22 mouse cellular contexts compared by ENCODE assay signal in the genomic region with DNA sequence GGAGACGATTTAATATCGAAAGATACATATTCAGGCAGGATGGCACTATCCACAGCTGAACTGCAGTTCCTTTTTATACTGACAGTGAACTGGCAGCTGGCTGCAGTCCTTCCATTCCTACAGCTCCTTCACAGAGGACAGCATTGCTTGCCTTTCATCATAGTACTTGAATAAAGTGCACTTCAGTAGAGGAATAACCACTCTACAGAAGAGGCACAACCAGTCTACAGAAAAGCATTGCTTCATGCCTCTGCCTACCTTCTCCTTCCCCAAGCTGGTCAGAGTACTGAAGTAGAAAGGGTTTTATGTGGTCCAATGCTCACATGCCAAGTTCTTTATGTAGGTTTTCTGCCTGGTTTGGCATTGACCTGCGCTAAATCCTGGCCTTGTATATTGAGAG.
DNase-seq lines count a peak whose midpoint lies in the region; ATAC-seq and TF ChIP-seq lines count a peak whose summit lies in the region.
"Had no signal": no experiment of that assay in that cellular context is flagged by ENCODE, and none has a peak within 500 bp of the region (broad histone marks: within the 10 kb centered on the region; RNA-seq: fewer than 3 reads in every experiment).

No protein-coding gene starts in this region.

- DNase-seq in lung, embryonic 14.5 days: peak; percentile 37
- no peak for DNase-seq in lung, adult 2 months
- DNase-seq in lung, postnatal 10 days: peak; percentile 19
- peak; percentile 73 for DNase-seq in lung, postnatal 36 days
- no peak for DNase-seq in heart, adult 8-10 months (ENCODE audit: low spot score)
- DNase-seq in kidney, postnatal 10 days: no peak
- DNase-seq in c-Kit-positive CD71-positive TER-119-positive erythroid progenitor cells, embryonic 14.5 days (ENCODE audit: low spot score): no peak
- DNase-seq: adrenal gland, adult 2 months; adrenal gland, postnatal 10 days; adrenal gland, postnatal 25 days; cerebellum, adult 11-12 months; cerebellum, adult 2 months; cerebellum, adult 9-10 months; cerebellum, postnatal 10 days; cerebellum, postnatal 25 days; forebrain, postnatal 0 days had no signal

- no peak overlapping the region for H3K4me2 ChIP-seq in lung, embryonic 14.5 days
- H3K4me2 ChIP-seq in lung, embryonic 16.5 days (ENCODE audit: low read depth, low read length): no peak overlapping the region
- H3K4me2 ChIP-seq: embryonic facial prominence, embryonic 12.5 days; forebrain, embryonic 13.5 days; forebrain, embryonic 15.5 days had no signal

- H3K27me3 ChIP-seq in lung, embryonic 14.5 days (ENCODE audit: insufficient read depth, low read length): no peaks in the 10 kb centered on the region
- H3K27me3 ChIP-seq in lung, embryonic 16.5 days (ENCODE audit: control insufficient read depth, insufficient read depth, low read depth, low read length): no peaks in the 10 kb centered on the region
- H3K27me3 ChIP-seq: embryonic facial prominence, embryonic 12.5 days; forebrain, embryonic 13.5 days; forebrain, embryonic 15.5 days had no signal

- no peaks in the 10 kb centered on the region for H3K4me1 ChIP-seq in lung, embryonic 14.5 days (ENCODE audit: insufficient read depth)
- H3K4me1 ChIP-seq in lung, adult 2 months (ENCODE audit: control insufficient read depth, insufficient read depth, low read length): no peaks in the 10 kb centered on the region
- no peaks in the 10 kb centered on the region for H3K4me1 ChIP-seq in lung, embryonic 16.5 days (replicated peaks; ENCODE audit: control insufficient read depth, insufficient read depth, low read length)
- H3K4me1 ChIP-seq: embryonic facial prominence, embryonic 10.5 days; embryonic facial prominence, embryonic 12.5 days; forebrain, embryonic 13.5 days; forebrain, embryonic 15.5 days had no signal

- no peaks in the 10 kb centered on the region for H3K9me3 ChIP-seq in lung, embryonic 14.5 days (ENCODE audit: low read depth, low read length)
- H3K9me3 ChIP-seq in lung, embryonic 16.5 days (ENCODE audit: control insufficient read depth, low read length): no peaks in the 10 kb centered on the region
- H3K9me3 ChIP-seq: embryonic facial prominence, embryonic 10.5 days; embryonic facial prominence, embryonic 12.5 days; forebrain, embryonic 13.5 days; forebrain, embryonic 15.5 days had no signal

- no peak overlapping the region for H3K4me3 ChIP-seq in lung, embryonic 14.5 days (ENCODE audit: low read depth, low read length)
- H3K4me3 ChIP-seq in lung, adult 2 months (replicated peaks; ENCODE audit: extremely low read depth, low read depth, low read length): no peak overlapping the region
- H3K4me3 ChIP-seq in lung, embryonic 16.5 days (ENCODE audit: low read length): no peak overlapping the region
- H3K4me3 ChIP-seq: embryonic facial prominence, embryonic 10.5 days; embryonic facial prominence, embryonic 12.5 days; forebrain, embryonic 13.5 days; forebrain, embryonic 15.5 days had no signal

- no peaks in the 10 kb centered on the region for H3K36me3 ChIP-seq in lung, embryonic 14.5 days (ENCODE audit: insufficient read depth)
- no peaks in the 10 kb centered on the region for H3K36me3 ChIP-seq in lung, embryonic 16.5 days (ENCODE audit: control insufficient read depth, insufficient read depth, low read length)
- H3K36me3 ChIP-seq: embryonic facial prominence, embryonic 10.5 days; embryonic facial prominence, embryonic 12.5 days; forebrain, embryonic 15.5 days had no signal

- no peak for TF ChIP-seq POLR2A in lung, adult 2 months (IDR thresholded peaks at IDR 0.05; ENCODE audit: borderline replicate concordance, extremely low read depth, low read depth, low read length)

- no peak overlapping the region for H3K9ac ChIP-seq in lung, embryonic 14.5 days
- H3K9ac ChIP-seq in lung, embryonic 16.5 days (ENCODE audit: low read length): no peak overlapping the region
- H3K9ac ChIP-seq: embryonic facial prominence, embryonic 12.5 days; forebrain, embryonic 13.5 days; forebrain, embryonic 15.5 days; forebrain, postnatal 0 days had no signal

- no peak overlapping the region for H3K27ac ChIP-seq in lung, embryonic 14.5 days (ENCODE audit: low read depth)
- no peak overlapping the region for H3K27ac ChIP-seq in lung, embryonic 16.5 days (ENCODE audit: low read length)
- H3K27ac ChIP-seq: embryonic facial prominence, embryonic 10.5 days; embryonic facial prominence, embryonic 12.5 days; forebrain, embryonic 13.5 days; forebrain, embryonic 15.5 days had no signal

- no peak for TF ChIP-seq CTCF in lung, embryonic 14.5 days (IDR thresholded peaks at IDR 0.05; ENCODE audit: low read depth)
- no peak for TF ChIP-seq CTCF in lung, adult 2 months (IDR thresholded peaks at IDR 0.05; ENCODE audit: insufficient read depth, low read length)

- WGBS in lung, embryonic 14.5 days: 82% methylated on average over 3 of the region's 3 CpGs
- WGBS in lung, adult 2 months: 78% methylated on average over 3 of the region's 3 CpGs
- 77% methylated on average over 3 of the region's 3 CpGs for WGBS in lung, embryonic 16.5 days

- peak; percentile 58; the same call in 1 of the 2 replicates for ATAC-seq in lung, embryonic 14.5 days (ENCODE audit: insufficient read depth)
- peak; percentile 95 for ATAC-seq in lung, embryonic 16.5 days (ENCODE audit: low read depth)
- ATAC-seq: activated CD4-positive, CD25-positive, alpha-beta regulatory T cell, adult 4 months; forebrain, embryonic 13.5 days; forebrain, embryonic 15.5 days; forebrain, postnatal 0 days had no signal

Comparison
In these comparisons a context has a peak if more than half of its experiments do, and no peak if none do; other contexts are left out.
1. DNase-seq: peak in lung, embryonic 14.5 days (single experiment), lung, postnatal 10 days (single experiment) and lung, postnatal 36 days (single experiment); none in lung, adult 2 months (single experiment), heart, adult 8-10 months (single experiment), kidney, postnatal 10 days (single experiment) and c-Kit-positive CD71-positive TER-119-positive erythroid progenitor cells, embryonic 14.5 days (single experiment).